Mouse (Mus musculus) lung, postnatal 0 days (tissue): ENCODE measurements at regions not wholly inside any gene's neighbourhood (a gene's known extent, or its start where the extent isn't known, plus 50 kb on each side); places are given as distances from the start of the nearest gene placed in this dataset.

Source experiments
- CTCF ChIP-seq: IDR thresholded peaks from 2 replicates; pipeline ENCODE4 v1.5.1; 2016; ENCODE audit warnings: antibody characterized with exemption, mild to moderate bottlenecking
- EP300 ChIP-seq: IDR thresholded peaks from 2 replicates; pipeline ENCODE4 v1.6.1; 2016; ENCODE audit warnings: antibody characterized with exemption, mild to moderate bottlenecking, control low read depth

GRCm38 (mm10) chr10:42115224-42115919, 97.1 kb upstream of the Armc2 start:
- TF ChIP-seq CTCF (no peak), EP300 (no peak)
